In the genomic region with DNA sequence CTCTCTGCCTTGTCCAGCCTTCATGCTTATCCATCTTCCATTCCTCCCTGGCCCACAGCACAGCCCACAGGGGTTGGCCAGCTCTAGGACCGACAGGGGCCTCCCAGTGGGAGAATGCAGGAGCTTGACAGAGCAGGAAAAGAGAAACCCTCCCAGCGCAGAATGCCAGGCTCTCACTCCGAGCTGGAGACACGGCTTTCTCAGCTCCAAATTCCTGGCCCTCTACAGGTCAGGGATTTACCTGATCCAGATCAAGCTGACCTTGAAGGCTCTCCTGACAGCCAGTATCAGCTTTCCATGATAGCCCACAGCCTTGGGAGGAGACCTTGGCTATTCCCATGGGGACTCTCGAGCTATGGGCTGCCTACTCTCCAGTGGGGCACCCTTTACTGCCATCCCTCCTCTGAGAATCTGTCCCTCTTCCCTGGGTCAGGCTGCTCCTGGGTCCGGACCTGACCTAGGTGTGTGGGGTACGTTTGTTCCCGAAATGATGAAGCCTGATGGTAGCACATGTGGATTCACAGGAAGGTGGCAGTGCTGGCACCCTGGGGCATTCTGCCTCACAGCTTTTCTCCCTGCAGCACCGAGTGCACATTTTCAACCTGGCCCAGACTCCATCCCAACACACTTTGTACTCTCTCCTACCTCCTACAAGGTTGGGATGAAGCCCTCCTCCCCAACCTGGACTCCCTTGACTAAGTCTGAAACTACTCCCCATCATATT, we compare ENCODE assay signal across 14 mouse cellular contexts.
DNase-seq lines count a peak whose midpoint lies in the region; ATAC-seq lines count a peak whose summit lies in the region.
"Had no signal": no experiment of that assay in that cellular context is flagged by ENCODE, and none has a peak within 500 bp of the region (broad histone marks: within the 10 kb centered on the region; RNA-seq: fewer than 3 reads in every experiment).

No protein-coding gene starts in this region.

- H3K36me3 ChIP-seq in hindbrain, embryonic 13.5 days, result no peaks in the 10 kb centered on the region
- no peaks in the 10 kb centered on the region for H3K36me3 ChIP-seq in hindbrain, embryonic 11.5 days (ENCODE audit: control insufficient read depth, insufficient read depth, low read length)
- H3K36me3 ChIP-seq in limb, embryonic 15.5 days, result no peaks in the 10 kb centered on the region
- H3K36me3 ChIP-seq: embryonic facial prominence, embryonic 15.5 days had no signal

- no peak for ATAC-seq in hindbrain, embryonic 13.5 days (ENCODE audit: low FRiP score)
- ATAC-seq in hindbrain, embryonic 11.5 days (ENCODE audit: low FRiP score), result no peak
- ATAC-seq in limb, embryonic 15.5 days (ENCODE audit: insufficient number of reproducible peaks, low FRiP score, low TSS enrichment, low read depth), result no peak
- ATAC-seq: intestine, postnatal 0 days had no signal

- 62% methylated on average over 9 of the region's 9 CpGs for WGBS in hindbrain, embryonic 13.5 days
- WGBS in hindbrain, embryonic 11.5 days, result 60% methylated on average over 9 of the region's 9 CpGs
- WGBS in limb, embryonic 15.5 days, result 60% methylated on average over 9 of the region's 9 CpGs

- H3K4me3 ChIP-seq in hindbrain, embryonic 13.5 days, result no peak overlapping the region
- H3K4me3 ChIP-seq in hindbrain, embryonic 11.5 days (ENCODE audit: low read depth, low read length), result no peak overlapping the region
- H3K4me3 ChIP-seq in limb, embryonic 15.5 days, result no peak overlapping the region
- H3K4me3 ChIP-seq: embryonic facial prominence, embryonic 15.5 days had no signal

- H3K27ac ChIP-seq in hindbrain, embryonic 13.5 days, result peak overlapping the region; percentile 64
- H3K27ac ChIP-seq in hindbrain, embryonic 11.5 days (ENCODE audit: low read depth, low read length), result no peak overlapping the region
- H3K27ac ChIP-seq in limb, embryonic 15.5 days, result peak overlapping the region; percentile 34
- H3K27ac ChIP-seq: embryonic facial prominence, embryonic 15.5 days had no signal

- no peak overlapping the region for H3K4me2 ChIP-seq in hindbrain, embryonic 13.5 days
- no peak overlapping the region for H3K4me2 ChIP-seq in hindbrain, embryonic 11.5 days (replicated peaks; ENCODE audit: low read depth, low read length)
- H3K4me2 ChIP-seq in limb, embryonic 15.5 days, result no peak overlapping the region
- H3K4me2 ChIP-seq: embryonic facial prominence, embryonic 15.5 days; lung, embryonic 14.5 days had no signal

- DNase-seq in cerebellum, adult 18-20 months, result peak; percentile 28 to 41
- DNase-seq in cerebellum, adult 8-10 months, result no peak
- no peak for DNase-seq in hindbrain, embryonic 11.5 days (ENCODE audit: low spot score)
- peak; percentile 50 to 58 for DNase-seq in cerebellum, postnatal 10 days
- no peak for DNase-seq in urinary bladder, adult 2 months (ENCODE audit: low spot score)
- no peak for DNase-seq in left cerebral cortex, adult 8-10 months (ENCODE audit: low spot score in 2 of 2)
- DNase-seq: heart, postnatal 10 days; kidney, postnatal 36 days; liver; lung, embryonic 14.5 days had no signal

- peak overlapping the region; percentile 31; the same call in 1 of the 2 replicates for H3K9ac ChIP-seq in hindbrain, embryonic 13.5 days
- no peak overlapping the region for H3K9ac ChIP-seq in hindbrain, embryonic 11.5 days (ENCODE audit: low read depth, low read length)
- no peak overlapping the region for H3K9ac ChIP-seq in limb, embryonic 15.5 days
- H3K9ac ChIP-seq: embryonic facial prominence, embryonic 15.5 days; lung, embryonic 14.5 days had no signal

- H3K9me3 ChIP-seq in hindbrain, embryonic 13.5 days, result no peaks in the 10 kb centered on the region
- H3K9me3 ChIP-seq in hindbrain, embryonic 11.5 days (ENCODE audit: control insufficient read depth, low read length), result no peaks in the 10 kb centered on the region
- H3K9me3 ChIP-seq in limb, embryonic 15.5 days, result no peaks in the 10 kb centered on the region
- H3K9me3 ChIP-seq: embryonic facial prominence, embryonic 15.5 days had no signal

- H3K4me1 ChIP-seq in hindbrain, embryonic 13.5 days (replicated peaks), result peaks cover 49% of the 10 kb centered on the region
- H3K4me1 ChIP-seq in hindbrain, embryonic 11.5 days (replicated peaks; ENCODE audit: control insufficient read depth, insufficient read depth, low read length), result peaks cover 8% of the 10 kb centered on the region; the same call in 1 of the 2 replicates
- peaks cover 16% of the 10 kb centered on the region for H3K4me1 ChIP-seq in limb, embryonic 15.5 days

- peaks cover 9% of the 10 kb centered on the region; the same call in 1 of the 2 replicates for H3K27me3 ChIP-seq in hindbrain, embryonic 13.5 days
- peaks cover 2% of the 10 kb centered on the region; the same call in 1 of the 2 replicates for H3K27me3 ChIP-seq in hindbrain, embryonic 11.5 days (ENCODE audit: control insufficient read depth, insufficient read depth, low read length)
- H3K27me3 ChIP-seq in limb, embryonic 15.5 days, result peaks cover 23% of the 10 kb centered on the region

Comparison
In these comparisons a context has a peak if more than half of its experiments do, and no peak if none do; other contexts are left out.
1. DNase-seq: peak in cerebellum, adult 18-20 months (2 of 2) and cerebellum, postnatal 10 days (2 of 2); none in cerebellum, adult 8-10 months (single experiment), hindbrain, embryonic 11.5 days (single experiment), urinary bladder, adult 2 months (single experiment) and left cerebral cortex, adult 8-10 months (0 of 2).